Mouse (Mus musculus): ENCODE results near the gene Slc38a9. TPM values are rescaled to one million over a fixed set of nuclear protein-coding genes. Genes with fewer than 3 reads are reported as not detected.
A peak's percentile ranks its signal among the peaks of the same experiment; 100 is the strongest.
"Not testable (repeated sequence)": the region's sequence is repeated elsewhere in the genome, so short reads cannot be mapped to it uniquely, and the experiment has no call there.

The Slc38a9 gene
- polyA plus RNA-seq, 1 experiment, result 11.5 TPM

GRCm38 (mm10) chr13:112721946-112722729 is 61.6 kb downstream of the Slc38a9 start:
- Histone ChIP-seq H3K27ac (ENCODE audit: insufficient read depth, low read length) (peak overlapping the region; percentile 51; the same call in 1 of the 2 replicates), H3K4me1 (ENCODE audit: control insufficient read depth, insufficient read depth, low read length) (no peaks in the 10 kb centered on the region), H3K4me3 (ENCODE audit: insufficient read depth, low read length) (no peak overlapping the region)
- TF ChIP-seq CTCF (IDR thresholded peaks at IDR 0.05; ENCODE audit: borderline replicate concordance, insufficient read depth, low read length) (no peak), POLR2A (IDR thresholded peaks at IDR 0.05; ENCODE audit: low read depth, low read length) (no peak)

GRCm38 (mm10) chr13:112724260-112724659 is 63.7 kb downstream of the Slc38a9 start:
- not testable (repeated sequence) for H3K4me3 ChIP-seq (ENCODE audit: insufficient read depth, low read length); H3K27ac ChIP-seq (ENCODE audit: insufficient read depth, low read length); H3K4me1 ChIP-seq (ENCODE audit: control insufficient read depth, insufficient read depth, low read length)

GRCm38 (mm10) chr13:112726002-112726401 is 65.5 kb downstream of the Slc38a9 start:
- TF ChIP-seq CTCF (IDR thresholded peaks at IDR 0.05; ENCODE audit: borderline replicate concordance, insufficient read depth, low read length), result no peak
- no peak for TF ChIP-seq POLR2A (IDR thresholded peaks at IDR 0.05; ENCODE audit: low read depth, low read length)
- Histone ChIP-seq H3K27ac (ENCODE audit: insufficient read depth, low read length) (no peak overlapping the region), H3K4me1 (ENCODE audit: control insufficient read depth, insufficient read depth, low read length) (no peaks in the 10 kb centered on the region), H3K4me3 (ENCODE audit: insufficient read depth, low read length) (no peak overlapping the region)

- TF ChIP-seq CTCF (IDR thresholded peaks at IDR 0.05; ENCODE audit: borderline replicate concordance, insufficient read depth, low read length) (no peak), POLR2A (IDR thresholded peaks at IDR 0.05; ENCODE audit: low read depth, low read length) (no peak)
- no peak overlapping the region for H3K27ac ChIP-seq (ENCODE audit: insufficient read depth, low read length)
- H3K4me3 ChIP-seq (ENCODE audit: insufficient read depth, low read length), result no peak overlapping the region
- H3K4me1 ChIP-seq (ENCODE audit: control insufficient read depth, insufficient read depth, low read length), result no peaks in the 10 kb centered on the region
These were observed 72.8 kb downstream of the Slc38a9 start for GRCm38 (mm10) chr13:112733311-112733710.

GRCm38 (mm10) chr13:112734906-112735713 is 74.6 kb downstream of the Slc38a9 start:
- no peak overlapping the region for H3K27ac ChIP-seq (ENCODE audit: insufficient read depth, low read length)
- H3K4me1 ChIP-seq (ENCODE audit: control insufficient read depth, insufficient read depth, low read length), result peaks cover 2% of the 10 kb centered on the region; the same call in 1 of the 2 replicates
- H3K4me3 ChIP-seq (ENCODE audit: insufficient read depth, low read length), result no peak overlapping the region
- TF ChIP-seq CTCF (IDR thresholded peaks at IDR 0.05; ENCODE audit: borderline replicate concordance, insufficient read depth, low read length) (no peak), POLR2A (IDR thresholded peaks at IDR 0.05; ENCODE audit: low read depth, low read length) (no peak)

- Histone ChIP-seq H3K4me3 (ENCODE audit: insufficient read depth, low read length) (no peak overlapping the region), H3K27ac (ENCODE audit: insufficient read depth, low read length) (no peak overlapping the region), H3K4me1 (ENCODE audit: control insufficient read depth, insufficient read depth, low read length) (peaks cover 4% of the 10 kb centered on the region; the same call in 1 of the 2 replicates)
- no peak for TF ChIP-seq POLR2A (IDR thresholded peaks at IDR 0.05; ENCODE audit: low read depth, low read length)
- TF ChIP-seq CTCF (IDR thresholded peaks at IDR 0.05; ENCODE audit: borderline replicate concordance, insufficient read depth, low read length), result no peak
These were observed 75.9 kb downstream of the Slc38a9 start for GRCm38 (mm10) chr13:112736407-112736806.

GRCm38 (mm10) chr13:112737110-112737509 is 76.6 kb downstream of the Slc38a9 start:
- TF ChIP-seq POLR2A (IDR thresholded peaks at IDR 0.05; ENCODE audit: low read depth, low read length) (no peak), CTCF (IDR thresholded peaks at IDR 0.05; ENCODE audit: borderline replicate concordance, insufficient read depth, low read length) (no peak)

GRCm38 (mm10) chr13:112738005-112738404 is 77.5 kb downstream of the Slc38a9 start:
- Histone ChIP-seq H3K27ac (ENCODE audit: insufficient read depth, low read length) (no peak overlapping the region), H3K4me3 (ENCODE audit: insufficient read depth, low read length) (no peak overlapping the region), H3K4me1 (ENCODE audit: control insufficient read depth, insufficient read depth, low read length) (peaks cover 4% of the 10 kb centered on the region; the same call in 1 of the 2 replicates)
- TF ChIP-seq CTCF (IDR thresholded peaks at IDR 0.05; ENCODE audit: borderline replicate concordance, insufficient read depth, low read length) (no peak), POLR2A (IDR thresholded peaks at IDR 0.05; ENCODE audit: low read depth, low read length) (no peak)

More at GRCm38 (mm10) chr13:112737110-112737509, 76.6 kb downstream of the Slc38a9 start:
- H3K27ac ChIP-seq (ENCODE audit: insufficient read depth, low read length), result no peak overlapping the region
- H3K4me1 ChIP-seq (ENCODE audit: control insufficient read depth, insufficient read depth, low read length), result peaks cover 4% of the 10 kb centered on the region; the same call in 1 of the 2 replicates
- H3K4me3 ChIP-seq (ENCODE audit: insufficient read depth, low read length), result no peak overlapping the region

GRCm38 (mm10) chr13:112740073-112740472 is 79.5 kb downstream of the Slc38a9 start:
- TF ChIP-seq POLR2A (IDR thresholded peaks at IDR 0.05; ENCODE audit: low read depth, low read length) (no peak), CTCF (IDR thresholded peaks at IDR 0.05; ENCODE audit: borderline replicate concordance, insufficient read depth, low read length) (no peak)
- H3K27ac ChIP-seq (ENCODE audit: insufficient read depth, low read length), result no peak overlapping the region
- H3K4me3 ChIP-seq (ENCODE audit: insufficient read depth, low read length), result no peak overlapping the region
- H3K4me1 ChIP-seq (ENCODE audit: control insufficient read depth, insufficient read depth, low read length), result peaks cover 7% of the 10 kb centered on the region; the same call in 1 of the 2 replicates
